23 mouse cellular contexts compared by ENCODE assay signal in genomic region chr5:129966448-129966847, GRCm38 (mm10). TPM values are rescaled to one million over a fixed set of nuclear protein-coding genes. Genes with fewer than 3 reads are reported as not detected.
DNase-seq lines count a peak whose midpoint lies in the region; ATAC-seq and TF ChIP-seq lines count a peak whose summit lies in the region.
"Had no signal": no experiment of that assay in that cellular context is flagged by ENCODE, and none has a peak within 500 bp of the region (broad histone marks: within the 10 kb centered on the region; RNA-seq: fewer than 3 reads in every experiment).

No protein-coding gene starts in this region.

- peak; percentile 32 for DNase-seq in embryonic facial prominence, embryonic 14.5 days (ENCODE audit: low spot score)
- DNase-seq in embryonic facial prominence, embryonic 10.5 days (ENCODE audit: low spot score) = no peak
- DNase-seq in ZHBTc4 (ENCODE audit: low read depth, low spot score) = peak; percentile 70
- no peak for DNase-seq in left cerebral cortex, postnatal 36 days (ENCODE audit: low spot score in 2 of 2)
- no peak for DNase-seq in kidney, postnatal 36 days
- DNase-seq: adrenal gland, postnatal 14 days; B cell, adult 2 months; cerebellum, adult 18-20 months; cerebellum, adult 9-11 months; cerebellum, postnatal 36 days; gastrocnemius, postnatal 10 days; heart, postnatal 4 days had no signal

- peak; percentile 12; the same call in 1 of the 2 replicates for ATAC-seq in embryonic facial prominence, embryonic 14.5 days (ENCODE audit: low read depth)
- 0 out of 2 replicates have a peak, but pooled peaks have one; percentile 27 for ATAC-seq in erythroid progenitor cell, adult 5-6 weeks (replicated peaks; ENCODE audit: low FRiP score, poor library complexity, severe bottlenecking)
- ATAC-seq: activated CD4-positive, CD25-positive, alpha-beta regulatory T cell, adult 4 months; CD4-positive, CD25-positive, alpha-beta regulatory T cell, adult 4 months; forebrain, embryonic 14.5 days; hindbrain, embryonic 16.5 days; inflammation-experienced regulatory T-cells, adult 6 months; intestine, postnatal 0 days had no signal

- no peaks in the 10 kb centered on the region for H3K4me1 ChIP-seq in embryonic facial prominence, embryonic 14.5 days (ENCODE audit: control insufficient read depth, insufficient read depth, low read length)
- H3K4me1 ChIP-seq in embryonic facial prominence, embryonic 10.5 days = no peaks in the 10 kb centered on the region
- peaks cover under 1% of the 10 kb centered on the region for H3K4me1 ChIP-seq in ES-Bruce4 (ENCODE audit: control insufficient read depth, insufficient read depth, low read length)
- H3K4me1 ChIP-seq: heart, embryonic 13.5 days; hindbrain, embryonic 12.5 days had no signal

- H3K36me3 ChIP-seq in embryonic facial prominence, embryonic 14.5 days (ENCODE audit: control insufficient read depth, insufficient read depth, low read length) = 0 out of 2 replicates have a peak, but pooled peaks cover 1% of the 10 kb centered on the region
- peaks cover 4% of the 10 kb centered on the region for H3K36me3 ChIP-seq in embryonic facial prominence, embryonic 10.5 days (replicated peaks)
- no peaks in the 10 kb centered on the region; the same call in 1 of the 2 replicates for H3K36me3 ChIP-seq in ES-Bruce4 (ENCODE audit: control insufficient read depth, insufficient read depth, low read length, poor library complexity, severe bottlenecking)

- no peak overlapping the region for H3K9ac ChIP-seq in embryonic facial prominence, embryonic 14.5 days (ENCODE audit: low read depth, low read length)
- H3K9ac ChIP-seq in ES-Bruce4 (ENCODE audit: low read depth, poor library complexity, severe bottlenecking) = no peak overlapping the region
- H3K9ac ChIP-seq: heart, embryonic 13.5 days; hindbrain, embryonic 12.5 days had no signal

- H3K27ac ChIP-seq in embryonic facial prominence, embryonic 14.5 days (replicated peaks; ENCODE audit: low read depth, low read length) = no peak overlapping the region
- no peak overlapping the region for H3K27ac ChIP-seq in embryonic facial prominence, embryonic 10.5 days (replicated peaks)
- H3K27ac ChIP-seq in ES-Bruce4 (ENCODE audit: insufficient read depth, low read length) = peak overlapping the region; percentile 81; the same call in 1 of the 2 replicates
- H3K27ac ChIP-seq: forebrain, embryonic 10.5 days; heart, embryonic 13.5 days; hindbrain, embryonic 12.5 days had no signal

- no peak overlapping the region for H3K4me2 ChIP-seq in embryonic facial prominence, embryonic 14.5 days (ENCODE audit: low read depth, low read length)
- H3K4me2 ChIP-seq: heart, embryonic 13.5 days; hindbrain, embryonic 12.5 days had no signal

- no peak overlapping the region for H3K4me3 ChIP-seq in embryonic facial prominence, embryonic 14.5 days (ENCODE audit: low read depth, low read length)
- no peak overlapping the region for H3K4me3 ChIP-seq in embryonic facial prominence, embryonic 10.5 days
- H3K4me3 ChIP-seq in ES-Bruce4 (ENCODE audit: low read depth, low read length) = no peak overlapping the region
- H3K4me3 ChIP-seq: forebrain, embryonic 10.5 days; heart, embryonic 13.5 days; hindbrain, embryonic 12.5 days had no signal

- no peaks in the 10 kb centered on the region for H3K27me3 ChIP-seq in embryonic facial prominence, embryonic 14.5 days (replicated peaks; ENCODE audit: control insufficient read depth, insufficient read depth, low read length)
- H3K27me3 ChIP-seq in embryonic facial prominence, embryonic 10.5 days (replicated peaks; ENCODE audit: low read depth, poor library complexity, severe bottlenecking) = no peaks in the 10 kb centered on the region
- H3K27me3 ChIP-seq in ES-Bruce4 (ENCODE audit: control insufficient read depth, insufficient read depth, low read length, poor library complexity, severe bottlenecking) = no peaks in the 10 kb centered on the region
- H3K27me3 ChIP-seq: heart, embryonic 13.5 days; hindbrain, embryonic 12.5 days had no signal

- intact Hi-C loops in left cerebral cortex, postnatal 36 days (cut with DNase I) = no loop called here

- TF ChIP-seq POLR2A in ES-Bruce4 (IDR thresholded peaks at IDR 0.05; ENCODE audit: insufficient read depth, low read length) = no peak

- TF ChIP-seq EP300 in ES-Bruce4 (IDR thresholded peaks at IDR 0.05; ENCODE audit: insufficient read depth, low read depth, low read length) = peak; percentile 75; the same call in 1 of the 2 replicates

- no peak for TF ChIP-seq CTCF in ES-Bruce4 (IDR thresholded peaks at IDR 0.05; ENCODE audit: low read depth, low read length)

- H3K9me3 ChIP-seq in embryonic facial prominence, embryonic 14.5 days (ENCODE audit: control insufficient read depth, low read length) = no peaks in the 10 kb centered on the region
- H3K9me3 ChIP-seq in embryonic facial prominence, embryonic 10.5 days = no peaks in the 10 kb centered on the region
- H3K9me3 ChIP-seq in ES-Bruce4 (replicated peaks; ENCODE audit: control insufficient read depth, insufficient read depth, low read length, poor library complexity, severe bottlenecking) = no peaks in the 10 kb centered on the region
- H3K9me3 ChIP-seq: forebrain, embryonic 10.5 days; heart, embryonic 13.5 days; hindbrain, embryonic 12.5 days had no signal

- 77% methylated on average over 3 of the region's 3 CpGs for WGBS in embryonic facial prominence, embryonic 14.5 days
- WGBS in embryonic facial prominence, embryonic 10.5 days = 78% methylated on average over 3 of the region's 3 CpGs

RNA-seq across cellular contexts. Expression of gene Vkorc1l1, which starts 24.7 kb away (rescaled TPM):
- polyA plus RNA-seq in embryonic facial prominence, embryonic 14.5 days (2014; fragmentation: Nextera tagmentation; extraction: Ambion mirVana) = 24.8 and 25.4 TPM in 2 replicates
- polyA plus RNA-seq in embryonic facial prominence, embryonic 10.5 days (2016; fragmentation: Nextera tagmentation; extraction: Ambion mirVana) = 29.2 and 34.7 TPM in 2 replicates
- 72.6 and 73.3 TPM in 2 replicates for polyA plus RNA-seq in ES-Bruce4 (2011; ENCODE audit: insufficient read depth, insufficient read length, low read depth, missing spikeins)
- 54.4 and 69.6 TPM in 2 replicates for total RNA-seq in erythroid progenitor cell, adult 5-6 weeks (2015; ENCODE audit: low replicate concordance)
- total RNA-seq in erythroid progenitor cell, adult 5-6 weeks (2017; ENCODE audit: low replicate concordance) = 37.9 and 60.2 TPM in 2 replicates
- total RNA-seq in left cerebral cortex, postnatal 36 days (2021) = 10 to 100 TPM; 45.5 to 45.8 TPM

RNA-seq across cellular contexts. Expression of gene Gusb, which starts 36.4 kb away (rescaled TPM):
- polyA plus RNA-seq in embryonic facial prominence, embryonic 14.5 days (2014; fragmentation: Nextera tagmentation; extraction: Ambion mirVana) = 57.8 and 60.0 TPM in 2 replicates
- polyA plus RNA-seq in embryonic facial prominence, embryonic 10.5 days (2016; fragmentation: Nextera tagmentation; extraction: Ambion mirVana) = 45.3 and 47.7 TPM in 2 replicates
- 11.5 and 13.3 TPM in 2 replicates for polyA plus RNA-seq in ES-Bruce4 (2011; ENCODE audit: insufficient read depth, insufficient read length, low read depth, missing spikeins)
- total RNA-seq in erythroid progenitor cell, adult 5-6 weeks (2015; ENCODE audit: low replicate concordance) = 24.9 and 27.2 TPM in 2 replicates
- 5.4 and 15.1 TPM in 2 replicates for total RNA-seq in erythroid progenitor cell, adult 5-6 weeks (2017; ENCODE audit: low replicate concordance)
- 10 to 100 TPM; 10.5 to 11.8 TPM for total RNA-seq in left cerebral cortex, postnatal 36 days (2021)

RNA-seq across cellular contexts. Expression of gene Nupr1l, which starts 58.1 kb away (rescaled TPM):
- polyA plus RNA-seq in embryonic facial prominence, embryonic 14.5 days (2014; fragmentation: Nextera tagmentation; extraction: Ambion mirVana) = 3.4 and 3.6 TPM in 2 replicates
- 3.5 and 3.7 TPM in 2 replicates for polyA plus RNA-seq in embryonic facial prominence, embryonic 10.5 days (2016; fragmentation: Nextera tagmentation; extraction: Ambion mirVana)
- polyA plus RNA-seq in ES-Bruce4 (2011; ENCODE audit: insufficient read depth, insufficient read length, low read depth, missing spikeins) = 1.3 and 4.3 TPM in 2 replicates
- total RNA-seq in erythroid progenitor cell, adult 5-6 weeks (2015; ENCODE audit: low replicate concordance) = not detected in 2 replicates
- total RNA-seq in erythroid progenitor cell, adult 5-6 weeks (2017; ENCODE audit: low replicate concordance) = 0.64 TPM in 1 of 2 replicates, not detected in the other
- 1 to 10 TPM; 1.1 to 3.8 TPM for total RNA-seq in left cerebral cortex, postnatal 36 days (2021)
- polyA plus RNA-seq: activated CD4-positive, CD25-positive, alpha-beta regulatory T cell, adult 4 months had no signal

Comparison
In these comparisons a context has a peak if more than half of its experiments do, and no peak if none do; other contexts are left out.
1. DNase-seq: peak in embryonic facial prominence, embryonic 14.5 days (single experiment) and ZHBTc4 (single experiment); none in embryonic facial prominence, embryonic 10.5 days (single experiment), left cerebral cortex, postnatal 36 days (0 of 2) and kidney, postnatal 36 days (0 of 2).